Mouse (Mus musculus): Measurements from ENCODE around the gene Ptrh2.

The Ptrh2 gene

DNA sequence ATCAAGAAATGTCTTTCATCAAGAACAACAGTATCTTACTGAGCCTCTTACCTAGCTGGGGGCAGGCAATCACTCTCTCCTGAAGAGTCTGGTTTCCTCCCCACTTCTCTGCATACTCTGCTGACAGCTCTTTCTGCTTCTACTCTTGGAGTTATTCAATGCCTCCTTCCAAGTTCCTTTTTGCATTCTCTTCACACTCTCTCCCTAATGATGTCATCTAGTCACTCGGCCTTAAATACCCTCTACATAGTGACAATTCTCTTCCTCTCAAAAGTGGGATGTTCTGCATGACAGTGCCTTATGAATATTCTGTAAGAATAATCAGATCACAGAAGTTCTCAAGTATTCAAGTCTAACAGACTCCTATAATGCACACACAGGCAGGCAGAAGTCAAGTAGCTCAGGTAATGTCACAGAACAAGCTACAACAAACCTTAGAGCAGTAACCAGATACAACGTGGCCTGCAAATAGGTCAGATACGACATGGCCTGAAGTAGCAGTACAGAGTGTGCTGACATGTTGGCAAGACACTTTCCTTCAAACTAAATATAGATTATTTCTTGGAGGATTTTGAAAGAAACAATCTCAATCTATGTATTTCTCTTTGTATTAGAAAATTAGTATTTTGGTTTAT, 12.6 kb upstream of the Ptrh2 start:
- no peak for DNase-seq

DNA sequence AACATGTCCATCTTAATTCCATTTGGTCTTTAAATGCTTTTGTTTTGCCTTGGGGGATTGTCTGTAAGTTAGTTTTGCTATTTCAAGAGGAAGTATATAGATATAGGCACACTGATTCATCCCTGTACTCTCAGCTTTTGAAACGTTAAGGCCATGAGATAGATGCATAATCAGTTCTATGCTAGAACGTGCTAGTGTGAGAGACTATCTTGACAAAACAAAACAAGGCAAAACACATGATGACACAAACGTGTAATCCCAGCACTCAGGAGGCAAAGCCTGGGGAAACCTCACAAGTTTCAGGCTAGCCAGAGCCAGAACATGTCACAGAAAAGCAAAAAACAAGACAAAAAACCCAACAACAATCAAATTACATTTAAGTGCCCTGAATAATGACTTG, 11.0 kb upstream of the Ptrh2 start:
- no peak for DNase-seq

DNA sequence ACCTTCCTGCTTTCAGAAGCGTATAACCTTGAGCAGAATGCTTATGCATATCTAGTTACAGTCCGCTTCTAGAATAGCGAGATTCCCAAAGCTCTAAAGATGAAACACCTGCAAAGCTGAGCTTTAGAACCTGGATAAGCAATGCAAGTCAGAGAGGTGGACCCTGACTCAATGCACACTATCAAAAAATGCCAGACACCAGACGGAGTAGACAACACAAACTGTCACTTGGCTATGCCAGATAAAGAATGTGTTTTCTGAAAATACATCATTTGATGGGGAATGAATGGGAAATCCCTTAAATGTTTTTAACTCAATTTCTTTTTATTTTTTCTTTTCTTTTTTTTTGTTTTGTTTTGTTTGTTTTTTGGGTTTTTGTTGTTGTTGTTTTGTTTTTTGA, 8.3 kb upstream of the Ptrh2 start:
- no peak for DNase-seq

DNA sequence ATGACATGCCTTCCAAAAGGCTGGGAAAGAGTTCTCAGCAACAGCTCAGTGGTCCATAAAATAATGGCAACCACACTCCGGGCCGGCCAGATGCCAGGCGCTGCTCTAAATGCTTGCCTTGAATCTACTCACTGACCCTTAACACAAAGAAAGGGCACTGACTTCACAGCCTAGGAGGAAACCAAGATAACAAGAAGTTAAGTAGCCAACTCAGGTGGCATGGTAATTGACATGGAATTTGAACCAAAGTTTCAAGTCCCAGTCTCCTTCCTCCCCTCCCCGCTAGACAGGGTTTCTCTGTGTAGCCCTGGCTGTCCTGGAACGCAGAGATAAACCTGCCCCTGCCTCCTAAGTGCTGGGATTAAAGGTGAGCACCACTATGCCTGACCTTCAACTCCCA, 4.8 kb upstream of the Ptrh2 start:
- DNase-seq, result peak; percentile 56

DNA sequence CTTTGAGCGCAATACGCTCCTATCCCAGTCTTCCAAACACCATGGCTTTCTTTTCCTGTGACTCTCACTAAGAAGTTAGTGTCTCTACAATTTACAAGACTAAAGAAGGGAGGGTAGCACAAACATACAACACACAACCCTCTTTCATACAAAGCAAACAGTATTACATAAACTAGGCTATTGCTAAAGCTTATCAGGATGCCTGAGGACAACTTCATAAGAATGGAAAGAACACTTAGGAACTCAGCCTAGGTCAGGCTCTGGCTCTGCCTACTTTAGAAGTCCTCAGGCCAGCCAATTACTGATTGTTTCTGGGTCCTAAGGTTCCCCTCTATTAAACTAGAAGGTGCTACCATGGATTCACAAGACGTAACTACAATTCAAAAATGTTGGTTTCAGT, 3.1 kb upstream of the Ptrh2 start:
- no peak for DNase-seq

DNA sequence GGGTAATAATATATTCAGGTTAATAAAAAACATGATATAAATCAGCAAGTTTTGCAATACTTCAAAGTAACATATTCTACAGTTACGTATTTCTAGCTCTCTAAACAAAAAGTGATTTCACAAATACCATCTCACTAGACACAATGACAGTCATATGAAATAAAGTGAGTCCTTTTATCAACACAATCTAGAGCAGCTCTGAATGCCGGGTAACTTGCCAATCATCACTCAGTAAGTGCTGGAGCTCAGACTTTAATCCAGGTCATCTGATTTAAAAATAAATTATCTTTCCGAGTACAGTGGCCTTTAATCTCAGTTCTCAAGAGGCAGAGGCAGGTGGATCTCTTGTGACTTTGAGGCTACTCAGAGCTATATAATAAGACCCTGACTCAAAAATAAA, 2.4 kb upstream of the Ptrh2 start:
- DNase-seq, result no peak

DNA sequence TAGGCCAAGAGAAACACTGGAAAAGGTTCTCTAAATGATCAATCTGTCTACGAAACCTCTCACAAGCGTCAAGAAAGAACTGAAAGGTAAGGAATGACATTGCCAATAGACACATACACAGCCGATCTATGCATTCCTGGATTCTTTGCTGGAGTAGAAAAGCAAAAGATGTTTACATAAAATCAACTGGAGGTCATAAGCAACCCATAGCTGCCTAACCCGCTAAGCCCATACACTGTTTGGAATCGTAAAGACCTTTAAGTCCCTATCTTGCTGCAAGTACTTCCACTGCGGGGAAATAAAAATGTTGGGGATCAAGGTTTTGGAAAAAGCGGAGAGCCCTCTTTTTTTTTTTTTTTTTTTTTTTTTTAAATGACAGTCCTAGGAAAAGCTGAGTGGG, 924 bp upstream of the Ptrh2 start:
- no peak for DNase-seq

DNA sequence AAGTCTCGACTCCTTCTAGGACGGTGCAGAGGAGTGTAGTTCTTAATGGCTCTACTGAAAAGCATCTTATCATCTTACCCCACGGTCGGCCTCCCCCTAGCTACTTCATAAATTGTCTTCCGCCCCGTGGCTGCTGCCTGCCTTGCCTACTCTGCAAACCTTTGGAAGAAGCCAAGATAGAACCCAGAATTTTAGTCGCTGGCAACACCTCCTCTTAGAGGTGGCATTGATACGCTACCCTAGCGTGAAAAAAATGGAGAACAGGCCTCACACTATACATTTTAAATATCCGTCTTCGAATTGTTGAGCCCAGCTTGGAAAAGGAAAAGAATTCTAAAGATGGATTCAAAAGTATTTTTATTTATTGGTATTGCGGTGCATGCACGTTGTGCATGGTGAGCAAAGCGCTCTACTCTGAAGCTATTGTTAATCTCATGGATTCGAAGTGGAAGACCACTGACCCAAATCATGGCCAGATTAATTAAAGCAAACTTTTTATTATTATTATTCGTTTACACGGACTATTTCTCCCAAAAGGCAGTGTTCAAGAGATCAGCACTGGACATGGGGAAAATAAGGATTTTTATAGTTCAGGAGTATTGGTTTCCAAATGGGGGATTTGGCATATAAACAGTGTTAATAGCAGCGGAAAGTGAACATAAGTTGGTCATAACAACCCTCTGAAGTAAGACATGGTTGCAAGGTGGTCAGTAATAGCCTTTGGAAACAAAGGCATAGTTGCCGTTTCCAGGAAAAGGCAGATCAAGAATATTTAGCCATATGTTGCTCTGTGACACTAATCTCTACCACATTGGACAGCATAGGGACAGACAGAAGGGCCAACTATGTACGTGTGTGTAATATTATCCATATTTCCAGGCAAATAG, 584 bp downstream of the Ptrh2 start:
- DNase-seq, result no peak

DNA sequence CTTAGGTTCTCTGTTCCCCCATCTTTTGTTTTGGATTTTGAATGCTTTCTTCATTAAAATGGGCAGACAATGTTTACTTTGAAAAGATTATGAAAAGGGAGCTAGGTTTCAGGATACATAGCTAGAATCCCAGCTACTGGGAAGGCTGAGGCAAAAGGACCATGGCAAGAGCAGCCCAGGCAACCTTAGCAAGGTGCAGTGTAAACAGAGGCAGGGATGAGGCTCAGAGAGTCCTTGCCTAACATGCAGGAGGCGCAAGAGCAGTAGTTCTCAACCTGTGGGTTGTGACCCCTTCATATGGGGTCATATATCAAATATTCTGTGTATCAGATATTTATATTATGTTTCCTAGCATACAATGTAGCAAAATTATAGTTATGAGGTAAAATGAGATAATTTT, 1.6 kb downstream of the Ptrh2 start:
- no peak for DNase-seq

DNA sequence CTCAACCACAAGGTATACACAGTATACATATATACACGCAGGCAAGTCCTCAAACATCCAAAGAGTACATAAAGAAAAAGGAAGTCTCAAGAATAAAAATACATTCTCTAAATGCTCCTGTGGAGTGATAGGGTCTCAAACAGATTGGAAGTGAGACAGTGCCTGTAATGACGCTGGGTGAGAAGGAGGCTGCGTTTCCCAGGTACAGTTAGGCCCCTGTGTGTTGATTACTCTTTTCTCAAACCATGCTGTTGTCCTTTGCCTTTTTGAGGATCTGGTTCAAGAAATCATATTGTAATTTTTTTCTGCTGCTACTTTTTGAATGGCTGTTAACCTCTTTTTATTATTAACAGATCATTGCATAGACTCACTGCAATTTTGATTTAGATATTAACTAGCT, 6.6 kb downstream of the Ptrh2 start:
- no peak for DNase-seq

DNA sequence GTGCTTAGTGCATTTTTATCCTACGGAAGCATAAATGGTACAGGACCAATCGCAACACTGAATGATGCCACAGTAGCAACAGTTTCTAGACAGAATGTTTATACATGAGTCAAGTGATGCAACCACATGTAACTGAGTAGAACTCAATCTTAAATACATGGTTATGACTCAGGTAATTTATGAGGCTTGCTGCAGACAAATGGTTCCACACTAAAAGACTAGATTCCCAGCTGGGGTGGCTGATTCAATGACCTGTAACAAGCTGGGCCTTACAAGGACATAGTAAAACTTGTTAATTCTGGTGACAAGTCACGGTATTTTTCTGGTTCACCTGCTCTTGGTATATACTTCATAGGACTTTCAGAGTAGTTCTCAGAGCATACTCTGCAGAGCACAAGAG, 7.7 kb downstream of the Ptrh2 start:
- DNase-seq, result no peak

DNA sequence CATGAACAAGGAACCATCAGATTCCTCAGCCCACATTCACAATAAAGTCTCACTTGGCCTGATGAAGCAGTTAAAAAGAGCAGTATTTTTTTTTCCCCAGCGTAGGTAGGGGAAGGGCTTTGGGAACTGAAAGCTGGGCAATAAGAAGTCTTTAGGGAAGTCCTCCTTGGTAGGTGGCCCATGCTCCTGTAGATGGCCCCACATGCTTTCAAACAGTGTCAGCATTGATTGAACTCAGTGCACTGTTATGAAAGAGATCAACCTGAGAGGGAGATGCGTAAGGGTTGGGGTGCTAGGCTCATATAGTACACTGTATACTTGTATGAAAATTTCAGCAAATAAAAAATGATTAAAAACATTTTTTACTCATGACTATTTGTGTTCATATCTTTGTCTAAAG, 8.2 kb downstream of the Ptrh2 start:
- no peak for DNase-seq

DNA sequence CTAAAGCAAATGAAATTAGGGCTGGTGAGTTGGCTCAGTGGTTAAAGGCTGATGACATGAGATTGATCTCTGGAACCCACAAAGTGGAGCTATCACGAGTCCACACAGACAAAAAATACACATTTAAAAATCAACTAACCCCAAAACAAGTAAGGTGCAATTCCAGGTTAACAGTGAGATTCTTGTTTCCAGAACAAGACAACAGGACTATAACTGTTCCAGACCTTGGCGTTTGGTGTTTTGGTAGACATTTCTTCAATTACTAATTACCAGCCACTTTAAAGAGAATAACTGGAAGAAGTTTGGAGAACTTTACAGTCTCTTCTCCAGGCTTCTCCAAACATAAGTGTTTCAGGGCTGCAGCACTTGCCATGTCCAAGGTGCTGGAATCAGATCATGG, 8.8 kb downstream of the Ptrh2 start:
- no peak for DNase-seq

DNA sequence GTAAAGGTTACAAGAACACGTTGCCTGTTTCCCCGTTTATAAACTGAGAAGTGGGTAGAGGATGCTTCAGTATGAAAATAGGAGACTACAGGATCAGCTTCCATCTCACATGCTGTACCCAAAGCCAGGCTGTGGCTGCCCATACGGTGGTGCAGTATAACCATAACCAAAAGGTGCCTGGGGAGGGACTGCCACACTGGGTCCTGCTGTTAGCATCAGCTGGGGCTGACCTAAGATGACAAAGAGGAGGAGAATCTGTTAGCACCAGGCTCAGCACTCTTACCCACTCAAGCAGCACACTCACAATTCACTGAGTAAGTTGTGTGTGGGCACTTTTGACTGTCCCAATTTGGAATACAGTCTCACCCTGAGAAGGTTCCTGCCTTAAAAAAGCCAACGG, 11.7 kb downstream of the Ptrh2 start:
- DNase-seq, result no peak

DNA sequence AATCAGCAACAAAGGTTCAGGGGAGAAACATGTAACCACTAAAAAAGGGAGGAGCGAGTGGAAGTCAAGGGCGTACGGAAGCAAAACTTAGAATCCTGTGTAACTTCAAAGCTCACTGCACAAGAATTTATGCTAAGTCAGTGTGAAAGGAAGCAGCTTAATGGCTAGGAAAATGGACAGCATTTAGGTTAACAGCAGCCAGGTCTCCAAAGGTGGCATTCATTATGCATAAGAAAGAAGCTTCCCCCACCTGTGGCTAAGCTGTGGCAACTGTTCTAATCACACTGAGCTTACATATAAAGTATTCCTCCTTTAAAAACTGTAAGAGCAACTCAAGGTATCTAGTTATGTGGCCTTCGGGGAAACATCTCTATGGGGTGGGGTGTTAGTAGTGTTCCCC, 17.4 kb downstream of the Ptrh2 start:
- DNase-seq, result no peak

DNA sequence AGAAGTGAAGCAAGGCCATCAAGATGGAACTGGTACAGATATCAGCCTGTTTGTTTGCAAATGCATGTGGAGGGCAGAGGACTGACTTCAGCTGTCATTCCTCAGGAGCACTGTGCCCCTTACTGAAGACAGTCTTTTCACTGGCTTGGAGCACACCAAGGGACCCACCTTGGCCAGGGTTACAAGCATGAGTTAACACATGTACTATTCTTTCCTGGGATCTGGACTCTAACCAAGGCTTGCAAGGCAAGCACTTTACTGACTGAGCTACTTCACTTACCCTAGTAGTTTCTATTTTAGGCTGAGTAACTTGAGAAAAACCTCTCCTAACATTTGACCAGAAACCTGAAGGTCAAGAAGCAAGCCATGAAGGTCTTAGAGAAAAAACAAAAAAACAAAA, 30.8 kb downstream of the Ptrh2 start:
- no peak for DNase-seq

DNA sequence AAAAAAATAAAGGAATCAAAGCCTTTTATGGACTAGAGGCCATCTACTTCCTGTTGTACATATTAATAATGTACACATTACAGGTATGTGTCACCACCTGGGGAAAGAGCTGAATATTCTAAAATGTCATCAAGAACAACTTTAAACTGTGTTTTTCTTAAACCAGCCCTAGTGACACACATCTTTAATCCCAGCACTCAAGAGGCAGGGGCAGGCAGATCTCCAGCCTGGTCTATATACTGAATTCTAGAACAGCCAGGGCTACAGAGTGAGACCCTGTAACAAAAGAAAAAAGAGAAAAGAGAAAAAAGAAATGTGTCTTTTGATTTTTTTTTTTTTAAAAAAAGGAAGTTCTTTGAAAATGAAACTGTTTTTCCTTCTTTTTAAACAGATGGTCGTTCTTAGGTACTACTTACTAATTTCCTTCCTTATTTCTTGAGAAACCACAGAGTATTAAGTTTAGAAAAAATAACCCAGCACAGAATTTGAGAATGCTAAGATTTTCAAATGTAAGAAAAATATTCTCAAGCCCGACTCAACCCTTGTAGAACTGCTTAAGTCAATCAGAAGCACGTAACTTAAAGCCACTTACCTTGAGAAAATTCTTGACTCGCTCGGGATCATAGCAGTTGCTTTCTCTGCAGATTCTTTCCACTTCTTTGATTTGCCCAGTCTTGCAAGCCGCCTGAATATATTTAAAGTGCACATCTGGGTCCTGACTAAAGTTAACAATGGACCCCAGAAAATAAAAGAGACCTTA, 33.7 kb downstream of the Ptrh2 start:
- no peak for DNase-seq

DNA sequence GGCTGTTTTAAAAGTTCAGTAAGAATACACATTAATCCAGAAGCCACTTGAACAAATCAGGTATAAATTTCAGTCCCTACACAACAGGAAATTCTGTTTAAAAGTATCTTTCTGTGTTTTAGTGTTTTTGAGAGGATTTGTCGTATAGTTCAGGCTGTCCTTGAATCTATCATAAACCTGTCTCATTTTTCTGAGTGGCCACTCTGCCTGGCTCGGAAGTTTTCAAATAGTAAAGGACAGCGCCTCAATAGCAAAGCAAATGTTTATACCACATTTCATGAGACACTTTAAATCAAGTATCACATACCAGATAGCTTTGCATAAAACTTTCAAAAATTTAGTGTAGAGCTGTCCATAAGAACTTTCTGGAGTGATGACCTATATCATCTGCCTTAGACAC, 34.6 kb downstream of the Ptrh2 start:
- DNase-seq, result no peak

DNA sequence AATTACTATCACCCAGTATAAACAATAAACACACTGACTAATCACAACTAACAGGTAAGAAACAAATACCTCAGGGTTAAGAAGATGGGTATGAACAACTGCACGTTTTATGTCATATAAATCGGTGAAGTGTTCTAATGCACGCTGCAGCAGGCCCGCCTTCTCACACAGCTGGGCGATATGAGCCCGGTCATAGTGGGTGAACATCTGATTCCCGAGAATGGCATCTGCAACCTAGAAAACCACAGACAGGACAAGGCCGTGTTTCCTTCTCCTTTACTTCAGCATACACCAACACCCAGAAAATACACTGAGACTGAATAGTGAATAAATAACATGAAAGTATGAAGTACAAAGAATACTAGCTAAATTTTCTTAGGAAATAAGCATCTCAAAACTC, 35.6 kb downstream of the Ptrh2 start:
- no peak for DNase-seq

DNA sequence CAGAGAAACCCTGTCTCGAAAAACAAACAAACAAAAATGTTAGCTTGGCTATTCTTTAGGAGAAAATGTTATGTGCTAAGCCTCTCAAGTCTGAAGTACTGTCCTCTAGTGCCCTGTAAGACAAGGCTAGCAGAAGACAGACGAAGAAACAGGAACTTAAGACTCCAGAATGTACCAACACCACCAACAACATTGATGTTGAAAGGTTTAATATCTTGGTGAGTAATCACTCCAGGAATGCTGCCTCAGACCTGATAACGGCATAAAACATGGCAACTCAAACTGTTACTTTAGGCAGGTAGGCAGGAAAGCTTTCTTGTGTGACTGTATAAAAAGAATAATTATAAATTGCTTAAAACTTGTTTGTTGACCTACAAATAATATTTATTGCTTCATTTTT, 40.2 kb downstream of the Ptrh2 start:
- DNase-seq, result no peak

DNA sequence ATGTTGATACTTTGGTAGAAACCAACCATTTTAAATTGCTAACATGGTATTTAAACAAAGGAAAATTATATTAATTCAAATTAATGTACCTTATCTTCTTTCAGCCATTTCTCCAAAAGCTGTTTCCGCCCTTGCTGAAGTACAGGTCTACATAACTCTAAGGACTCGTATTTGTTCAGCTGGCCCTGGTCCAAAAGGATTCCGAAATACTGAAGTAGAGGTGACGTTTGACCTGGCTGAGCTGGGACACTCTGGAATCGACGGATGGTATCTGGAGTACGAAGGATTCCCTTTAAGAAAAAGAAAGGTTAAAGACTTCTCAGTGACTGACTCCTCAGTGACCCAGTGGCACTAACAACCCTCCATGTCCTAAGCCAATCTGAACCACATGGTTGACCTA, 41.2 kb downstream of the Ptrh2 start:
- no peak for DNase-seq

DNA sequence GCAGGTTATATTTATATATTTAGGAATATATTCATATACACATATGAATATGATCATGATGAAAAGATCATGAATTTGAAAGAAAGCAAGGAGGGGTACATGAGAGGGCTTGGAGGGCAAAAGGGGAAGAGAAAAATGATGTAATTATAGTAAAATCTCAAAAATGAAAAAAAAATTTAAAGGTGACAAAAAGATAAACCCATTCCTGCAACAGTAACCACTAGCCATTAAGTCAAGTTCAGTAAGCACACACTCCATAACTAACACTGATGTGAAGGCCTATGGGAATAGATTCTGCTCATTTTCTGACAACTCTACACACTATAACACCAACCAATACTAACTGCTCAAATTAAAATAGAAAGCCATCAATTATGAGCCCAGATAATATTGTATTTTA, 41.8 kb downstream of the Ptrh2 start:
- no peak for DNase-seq

DNA sequence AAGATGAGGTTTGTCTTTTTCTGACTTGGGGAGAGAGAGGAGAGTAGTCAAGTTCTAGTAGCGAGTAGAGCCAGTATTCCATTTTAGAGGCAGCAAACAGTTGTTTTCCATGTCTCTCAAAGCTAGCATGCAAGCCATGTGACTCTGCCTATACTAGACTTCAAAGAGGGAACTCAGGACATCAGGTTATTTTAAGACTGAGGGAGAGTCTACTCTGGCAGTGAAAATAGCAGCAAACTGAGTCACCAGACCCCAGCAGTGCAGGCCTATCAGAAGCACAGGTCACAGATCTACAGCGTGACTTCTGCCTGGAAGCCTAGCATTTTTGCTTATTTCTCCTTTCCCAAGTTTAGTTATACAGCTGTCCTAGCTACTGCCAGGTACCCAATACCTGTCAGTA, 47.7 kb downstream of the Ptrh2 start:
- DNase-seq, result no peak
